Mouse (Mus musculus): Measurements from ENCODE around the gene Kpna1. TPM values are rescaled to one million over a fixed set of nuclear protein-coding genes. Genes with fewer than 3 reads are reported as not detected.
"Not testable (repeated sequence)": the region's sequence is repeated elsewhere in the genome, so short reads cannot be mapped to it uniquely, and the experiment has no call there.

Kpna1 gene
- polyA plus RNA-seq (2015; fragmentation: Nextera tagmentation; extraction: Ambion mirVana): 67.7 and 72.9 TPM in 2 replicates

GRCm38 (mm10) chr16:35978450-35978849 is at the start of gene Kpna1:
TSS of gene Kpna1 (plus strand) at chr16:35978750.
- 90% methylated on average over 1 of the region's 1 CpGs for WGBS
- not testable (repeated sequence) for H3K27me3 ChIP-seq; H3K9ac ChIP-seq; H3K4me2 ChIP-seq; H3K4me3 ChIP-seq; ATAC-seq (ENCODE audit: low FRiP score, low read depth); H3K27ac ChIP-seq (replicated peaks); H3K4me1 ChIP-seq (replicated peaks); H3K9me3 ChIP-seq; H3K36me3 ChIP-seq

GRCm38 (mm10) chr16:35932179-35933055 is 46.1 kb upstream of the Kpna1 start:
- Histone ChIP-seq H3K36me3 (no peaks in the 10 kb centered on the region), H3K27ac (replicated peaks) (no peak overlapping the region), H3K9ac (no peak overlapping the region), H3K4me1 (replicated peaks) (no peaks in the 10 kb centered on the region), H3K4me3 (no peak overlapping the region), H3K27me3 (no peaks in the 10 kb centered on the region), H3K9me3 (no peaks in the 10 kb centered on the region), H3K4me2 (no peak overlapping the region)
- no peak for ATAC-seq (ENCODE audit: low FRiP score, low read depth)
- 89% methylated on average over 19 of the region's 19 CpGs for WGBS

GRCm38 (mm10) chr16:35933181-35933580 is 45.4 kb upstream of the Kpna1 start:
- 90% methylated on average over 10 of the region's 10 CpGs for WGBS
- H3K4me1 ChIP-seq (replicated peaks): no peaks in the 10 kb centered on the region

GRCm38 (mm10) chr16:35938211-35939151 is 40.1 kb upstream of the Kpna1 start, which contains the start of the genes Parp9 and Dtx3l:
TSS of gene Parp9 (plus strand) at chr16:35938470.
TSS of gene Dtx3l (minus strand) at chr16:35939151.
- H3K27me3 ChIP-seq: peaks cover 11% of the 10 kb centered on the region; the same call in 1 of the 2 replicates
- no peaks in the 10 kb centered on the region for H3K36me3 ChIP-seq
- no peak within 1 kb of the TSS for H3K27ac ChIP-seq (replicated peaks)
- no peaks in the 10 kb centered on the region for H3K9me3 ChIP-seq
- H3K4me1 ChIP-seq (replicated peaks): peaks cover 12% of the 10 kb centered on the region
- H3K4me3 ChIP-seq: peak within 1 kb of the TSS; percentile 49
- H3K4me2 ChIP-seq: peak within 1 kb of the TSS; percentile 89
- WGBS: 2% methylated on average over 52 of the region's 52 CpGs
- H3K9ac ChIP-seq: peak within 1 kb of the TSS; percentile 47
- ATAC-seq (ENCODE audit: low FRiP score, low read depth): peak; percentile 48; the same call in 1 of the 2 replicates

More at GRCm38 (mm10) chr16:35933181-35933580, 45.4 kb upstream of the Kpna1 start:
- Histone ChIP-seq H3K4me3 (no peak overlapping the region), H3K27me3 (0 out of 2 replicates have a peak, but pooled peaks cover 3% of the 10 kb centered on the region), H3K9me3 (no peaks in the 10 kb centered on the region), H3K27ac (replicated peaks) (no peak overlapping the region), H3K36me3 (no peaks in the 10 kb centered on the region), H3K9ac (no peak overlapping the region), H3K4me2 (no peak overlapping the region)
- no peak for ATAC-seq (ENCODE audit: low FRiP score, low read depth)

GRCm38 (mm10) chr16:35939261-35939660 is 39.3 kb upstream of the Kpna1 start:
- Histone ChIP-seq H3K4me1 (replicated peaks) (peaks cover 12% of the 10 kb centered on the region), H3K9me3 (no peaks in the 10 kb centered on the region), H3K36me3 (no peaks in the 10 kb centered on the region), H3K9ac (no peak overlapping the region; the same call in 1 of the 2 replicates), H3K4me3 (peak overlapping the region; percentile 49), H3K4me2 (peak overlapping the region; percentile 89), H3K27me3 (peaks cover 11% of the 10 kb centered on the region; the same call in 1 of the 2 replicates), H3K27ac (replicated peaks) (no peak overlapping the region)
- WGBS: 8% methylated on average over 6 of the region's 6 CpGs
- ATAC-seq (ENCODE audit: low FRiP score, low read depth): no peak

- WGBS: 12% methylated on average over 9 of the region's 9 CpGs
- Histone ChIP-seq H3K9me3 (no peaks in the 10 kb centered on the region), H3K4me1 (replicated peaks) (peaks cover 12% of the 10 kb centered on the region), H3K27ac (replicated peaks) (no peak overlapping the region), H3K27me3 (peaks cover 11% of the 10 kb centered on the region; the same call in 1 of the 2 replicates), H3K4me2 (peak overlapping the region; percentile 89), H3K9ac (no peak overlapping the region), H3K4me3 (peak overlapping the region; percentile 49), H3K36me3 (no peaks in the 10 kb centered on the region)
- 0 out of 2 replicates have a peak, but pooled peaks have one; percentile 30 for ATAC-seq (ENCODE audit: low FRiP score, low read depth)
These were observed 38.9 kb upstream of the Kpna1 start for GRCm38 (mm10) chr16:35939690-35940089.

- Histone ChIP-seq H3K36me3 (no peaks in the 10 kb centered on the region), H3K9me3 (no peaks in the 10 kb centered on the region), H3K4me3 (no peak overlapping the region), H3K9ac (no peak overlapping the region), H3K27me3 (peaks cover 11% of the 10 kb centered on the region; the same call in 1 of the 2 replicates), H3K4me1 (replicated peaks) (peaks cover 12% of the 10 kb centered on the region), H3K27ac (replicated peaks) (no peak overlapping the region), H3K4me2 (no peak overlapping the region)
- WGBS: 88% methylated on average over 7 of the region's 7 CpGs
- no peak for ATAC-seq (ENCODE audit: low FRiP score, low read depth)
These were observed 37.2 kb upstream of the Kpna1 start for GRCm38 (mm10) chr16:35941382-35941781.

- no peak overlapping the region for H3K27ac ChIP-seq (replicated peaks)
- no peaks in the 10 kb centered on the region for H3K9me3 ChIP-seq
- H3K4me3 ChIP-seq: no peak overlapping the region
- H3K9ac ChIP-seq: no peak overlapping the region
- H3K4me2 ChIP-seq: no peak overlapping the region
- no peaks in the 10 kb centered on the region for H3K27me3 ChIP-seq
- ATAC-seq (ENCODE audit: low FRiP score, low read depth): no peak
- no peaks in the 10 kb centered on the region for H3K4me1 ChIP-seq (replicated peaks)
- H3K36me3 ChIP-seq: no peaks in the 10 kb centered on the region
- whole genome bisulfite sequencing: 87% methylated on average over 5 of the region's 5 CpGs
These were observed 29.3 kb upstream of the Kpna1 start for GRCm38 (mm10) chr16:35949264-35949663.

GRCm38 (mm10) chr16:35951216-35951615 is 27.3 kb upstream of the Kpna1 start:
- 93% methylated on average over 3 of the region's 3 CpGs for WGBS

GRCm38 (mm10) chr16:35952628-35953130 is 25.9 kb upstream of the Kpna1 start:
- no peaks in the 10 kb centered on the region for H3K4me1 ChIP-seq (replicated peaks)
- H3K9me3 ChIP-seq: no peaks in the 10 kb centered on the region
- WGBS: 93% methylated on average over 5 of the region's 5 CpGs
- H3K27ac ChIP-seq (replicated peaks): no peak overlapping the region
- H3K4me3 ChIP-seq: no peak overlapping the region
- no peaks in the 10 kb centered on the region for H3K36me3 ChIP-seq
- no peak overlapping the region for H3K4me2 ChIP-seq
- no peak overlapping the region for H3K9ac ChIP-seq
- ATAC-seq (ENCODE audit: low FRiP score, low read depth): no peak
- H3K27me3 ChIP-seq: no peaks in the 10 kb centered on the region

More at GRCm38 (mm10) chr16:35951216-35951615, 27.3 kb upstream of the Kpna1 start:
- Histone ChIP-seq H3K9ac (no peak overlapping the region), H3K4me1 (replicated peaks) (no peaks in the 10 kb centered on the region), H3K27ac (replicated peaks) (no peak overlapping the region), H3K4me2 (no peak overlapping the region), H3K9me3 (no peaks in the 10 kb centered on the region), H3K36me3 (no peaks in the 10 kb centered on the region), H3K27me3 (no peaks in the 10 kb centered on the region), H3K4me3 (no peak overlapping the region)
- no peak for ATAC-seq (ENCODE audit: low FRiP score, low read depth)

- not testable (repeated sequence) for H3K9ac ChIP-seq; H3K36me3 ChIP-seq; H3K4me2 ChIP-seq; H3K4me3 ChIP-seq; H3K9me3 ChIP-seq; H3K27me3 ChIP-seq; H3K27ac ChIP-seq (replicated peaks); ATAC-seq (ENCODE audit: low FRiP score, low read depth); H3K4me1 ChIP-seq (replicated peaks)
- WGBS: 75% methylated on average over 4 of the region's 4 CpGs
These were observed 12.6 kb upstream of the Kpna1 start for GRCm38 (mm10) chr16:35965991-35966390.
